Mouse (Mus musculus) large intestine, adult 2 months (tissue): Measurements from ENCODE around the gene Pik3ap1. TPM values are rescaled to one million over a fixed set of nuclear protein-coding genes. Genes with fewer than 3 reads are reported as not detected.

ENCODE experiments used
- DNase-seq: peaks from one replicate; pipeline ENCODE4 v3.0.0-alpha.2; 2012; ENCODE audit warnings: low read depth, low spot score
- WGBS: fragments of 180-500 bp; shearing (Covaris S2); methylation state at CpG from one replicate; pipeline ENCODE4 v1.1.7; 2018; 5-methylcytosine and 5-hydroxymethylcytosine counted together
- polyA plus RNA-seq: library from polyadenylated mRNA; depleted of rRNA; stranded (reverse); fragments of >200 nt; gene quantifications from 2 replicates; pipeline ENCODE4 v1.2.3, GENCODE M21; 2012

The Pik3ap1 gene
- polyA plus RNA-seq, 1 experiment = 13.1 TPM

GRCm38 (mm10) chr19:41371373-41371772 is 13.5 kb downstream of the Pik3ap1 start:
- DNase-seq = no peak
- 48% methylated on average over 4 of the region's 4 CpGs for WGBS

- 74% methylated on average over 11 of the region's 11 CpGs for WGBS
- DNase-seq = no peak
Measured at GRCm38 (mm10) chr19:41369557-41370460, 15.1 kb downstream of the Pik3ap1 start.

- DNase-seq = no peak
- WGBS = 66% methylated on average over 9 of the region's 9 CpGs
Measured at GRCm38 (mm10) chr19:41366854-41367517, 17.9 kb downstream of the Pik3ap1 start.

GRCm38 (mm10) chr19:41366192-41366853 is 18.6 kb downstream of the Pik3ap1 start:
- 85% methylated on average over 16 of the region's 16 CpGs for WGBS
- no peak for DNase-seq

GRCm38 (mm10) chr19:41365570-41365969 is 19.3 kb downstream of the Pik3ap1 start:
- no peak for DNase-seq
- 71% methylated on average over 5 of the region's 5 CpGs for WGBS

GRCm38 (mm10) chr19:41364509-41364908 is 20.4 kb downstream of the Pik3ap1 start:
- no peak for DNase-seq
- WGBS = 62% methylated on average over 3 of the region's 3 CpGs

- WGBS = 81% methylated on average over 2 of the region's 2 CpGs
- no peak for DNase-seq
Measured at GRCm38 (mm10) chr19:41362963-41363362, 21.9 kb downstream of the Pik3ap1 start.

GRCm38 (mm10) chr19:41360459-41360858 is 24.4 kb downstream of the Pik3ap1 start:
- DNase-seq = no peak
- 11% methylated on average over 2 of the region's 2 CpGs for WGBS

GRCm38 (mm10) chr19:41354287-41354951 is 30.5 kb downstream of the Pik3ap1 start:
- 75% methylated on average over 17 of the region's 17 CpGs for WGBS
- no peak for DNase-seq

- DNase-seq = no peak
- WGBS = 92% methylated on average over 3 of the region's 3 CpGs
Measured at GRCm38 (mm10) chr19:41349624-41350023, 35.3 kb downstream of the Pik3ap1 start.

- 92% methylated on average over 3 of the region's 3 CpGs for WGBS
Measured at GRCm38 (mm10) chr19:41348161-41348560, 36.7 kb downstream of the Pik3ap1 start.

GRCm38 (mm10) chr19:41347326-41347725 is 37.6 kb downstream of the Pik3ap1 start:
- DNase-seq = peak; percentile 35
- 14% methylated on average over 4 of the region's 4 CpGs for WGBS

More at GRCm38 (mm10) chr19:41348161-41348560, 36.7 kb downstream of the Pik3ap1 start:
- DNase-seq = no peak

GRCm38 (mm10) chr19:41346099-41346850 is 38.6 kb downstream of the Pik3ap1 start:
- DNase-seq = no peak
- 59% methylated on average over 11 of the region's 11 CpGs for WGBS

- no peak for DNase-seq
- WGBS = 55% methylated on average over 11 of the region's 11 CpGs
Measured at GRCm38 (mm10) chr19:41345028-41345741, 39.7 kb downstream of the Pik3ap1 start.

GRCm38 (mm10) chr19:41344666-41345027 is 40.3 kb downstream of the Pik3ap1 start:
- DNase-seq = no peak

GRCm38 (mm10) chr19:41342592-41343090 is 42.3 kb downstream of the Pik3ap1 start:
- DNase-seq = no peak
- WGBS = 86% methylated on average over 6 of the region's 6 CpGs

More at GRCm38 (mm10) chr19:41344666-41345027, 40.3 kb downstream of the Pik3ap1 start:
- WGBS = 87% methylated on average over 8 of the region's 8 CpGs

GRCm38 (mm10) chr19:41341677-41342076 is 43.2 kb downstream of the Pik3ap1 start:
- no peak for DNase-seq
- 65% methylated on average over 5 of the region's 5 CpGs for WGBS
